Mouse (Mus musculus) mature B cell (primary cell): ENCODE data around the gene Pin1rt1.

Experiments
- in situ Hi-C: fragments of 300-500 bp; cut with MboI; formaldehyde crosslinking; loops from 2 replicates; pipeline ENCODE4 v1.14.3; 2019

The Pin1rt1 gene

DNA sequence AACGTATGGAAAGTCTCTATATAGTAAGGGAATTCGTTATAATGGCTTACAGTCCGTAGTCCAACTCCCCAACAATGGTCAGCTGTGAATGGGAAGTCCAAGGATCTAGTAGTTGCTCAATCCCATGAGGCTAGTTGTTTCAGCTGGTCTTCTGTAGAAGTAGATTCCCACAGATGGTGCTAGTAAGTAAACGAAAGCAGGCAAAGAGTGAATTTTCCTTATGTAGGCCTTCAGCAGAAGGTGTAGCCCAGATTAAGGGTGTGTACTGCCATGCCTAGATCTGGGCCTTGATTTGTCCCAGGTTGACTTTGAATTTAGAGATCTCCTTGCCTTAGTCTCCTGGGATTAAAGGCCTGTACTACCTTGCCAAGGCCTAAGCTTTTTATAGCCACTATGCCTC lies at the start of gene Pin1rt1:
TSS of gene Pin1rt1 (minus strand) at position 101 of the 400 bp plus-strand sequence.
- in situ Hi-C loops: no loop called here

DNA sequence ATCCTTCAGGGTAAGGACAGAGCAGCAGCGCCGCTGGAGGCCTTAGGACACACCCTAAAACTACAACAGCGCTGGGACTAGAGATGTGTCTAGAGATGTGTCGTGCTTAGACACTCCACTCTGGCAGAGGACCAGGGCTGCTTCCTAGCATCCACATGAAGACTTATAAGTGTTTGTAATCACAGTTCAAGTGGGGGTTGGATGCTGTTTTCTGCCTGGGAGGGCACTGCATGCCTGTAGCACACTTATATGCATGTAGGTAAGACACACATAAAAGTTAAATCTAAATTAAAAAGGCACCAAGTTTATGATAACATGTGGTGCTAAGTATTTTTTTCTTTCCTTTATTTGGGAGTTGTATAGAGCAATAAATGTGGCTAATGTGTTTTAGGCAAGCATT lies 47.8 kb upstream of the Pin1rt1 start:
- in situ Hi-C loops: no loop called here

DNA sequence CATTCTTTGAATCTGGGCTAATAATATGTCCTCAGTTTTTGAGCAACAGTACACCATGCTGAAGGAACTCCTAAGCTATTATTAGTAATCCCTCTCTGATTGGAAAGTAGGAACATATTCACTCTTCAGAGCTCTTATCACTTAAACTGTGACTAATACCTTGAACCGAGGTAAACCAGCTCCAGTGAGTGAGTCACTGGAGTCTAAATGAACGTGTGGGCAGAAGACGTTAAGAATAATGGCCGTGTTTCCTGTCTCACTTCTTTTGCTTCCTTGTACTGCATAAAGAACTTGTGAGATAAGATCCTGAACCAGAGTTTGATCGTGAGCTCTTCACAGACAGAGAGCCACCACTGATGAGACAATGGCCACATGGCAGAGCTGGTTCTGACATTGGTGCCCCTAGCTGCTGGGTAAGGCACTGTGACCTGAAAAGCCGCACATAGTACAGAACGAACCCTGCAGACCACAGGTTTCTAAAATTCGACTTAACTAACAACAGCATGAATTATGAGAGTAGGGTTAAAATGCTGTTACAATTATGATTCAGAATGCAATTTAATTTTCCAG lies 47.0 kb upstream of the Pin1rt1 start:
- in situ Hi-C loops: no loop called here

DNA sequence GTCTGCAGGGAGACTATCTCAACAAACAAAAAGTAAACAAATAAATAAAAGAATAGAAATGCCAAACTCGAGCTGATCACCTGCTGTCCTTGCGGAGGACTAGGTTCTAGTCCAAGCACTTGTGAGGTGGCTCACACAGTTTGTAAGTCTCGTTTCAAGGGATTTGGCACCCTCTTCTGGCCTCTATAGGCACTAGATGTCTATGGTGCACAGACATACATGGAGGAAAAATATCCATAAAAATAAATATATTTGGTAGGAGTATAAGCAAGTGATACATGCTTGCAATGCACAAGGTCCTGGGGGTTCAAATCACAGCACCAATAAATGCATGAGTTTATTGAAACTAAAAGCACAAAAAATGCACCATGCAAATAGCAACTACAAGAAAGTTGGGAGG lies 34.4 kb upstream of the Pin1rt1 start:
- in situ Hi-C loops: no loop called here

DNA sequence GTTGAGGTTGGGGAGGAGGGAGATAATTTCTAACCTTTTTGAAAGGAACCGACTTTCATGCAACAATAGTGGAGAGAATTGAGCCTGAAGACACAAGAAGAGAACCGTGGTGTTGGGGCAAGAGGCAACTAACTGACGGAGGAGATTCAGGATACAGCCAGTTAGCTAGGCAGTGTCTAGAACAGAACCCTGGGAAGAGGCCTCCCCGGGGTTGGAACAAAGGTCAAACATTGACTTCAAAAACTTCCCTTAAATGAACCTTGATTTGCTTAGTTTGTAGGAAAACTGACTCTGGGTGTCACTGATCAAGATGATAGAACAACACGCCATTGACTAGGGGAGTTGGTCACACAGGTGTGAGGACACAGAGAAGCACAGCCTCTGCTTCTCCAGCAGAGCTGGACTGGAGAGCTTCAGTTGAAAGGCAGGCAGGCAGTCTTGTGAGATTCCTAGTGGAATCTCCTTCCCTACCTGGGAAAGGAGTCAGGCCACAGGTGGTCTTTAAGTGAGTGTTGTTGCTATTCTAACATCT lies 32.5 kb upstream of the Pin1rt1 start:
- in situ Hi-C loops: no loop called here

DNA sequence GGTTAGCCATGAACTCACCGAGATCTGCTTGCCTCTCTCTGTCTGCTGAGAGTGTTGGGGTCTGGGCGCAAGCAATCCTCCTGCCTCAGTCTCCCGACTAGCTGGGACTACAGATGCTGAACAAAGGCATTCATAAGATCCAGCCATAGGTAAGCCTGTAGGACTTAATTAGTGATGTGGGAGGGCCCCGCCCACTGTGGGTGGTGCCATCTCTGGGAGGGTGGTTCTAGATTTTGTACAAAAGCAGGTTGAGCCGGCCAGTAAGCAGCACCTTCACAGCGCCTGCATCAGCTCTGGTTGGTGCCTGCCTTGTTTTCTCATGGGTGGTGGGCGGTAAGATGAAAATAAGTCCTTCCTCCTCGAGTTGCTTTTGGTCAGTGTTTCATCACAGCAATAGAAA lies 30.1 kb upstream of the Pin1rt1 start:
- in situ Hi-C loops: no loop called here

DNA sequence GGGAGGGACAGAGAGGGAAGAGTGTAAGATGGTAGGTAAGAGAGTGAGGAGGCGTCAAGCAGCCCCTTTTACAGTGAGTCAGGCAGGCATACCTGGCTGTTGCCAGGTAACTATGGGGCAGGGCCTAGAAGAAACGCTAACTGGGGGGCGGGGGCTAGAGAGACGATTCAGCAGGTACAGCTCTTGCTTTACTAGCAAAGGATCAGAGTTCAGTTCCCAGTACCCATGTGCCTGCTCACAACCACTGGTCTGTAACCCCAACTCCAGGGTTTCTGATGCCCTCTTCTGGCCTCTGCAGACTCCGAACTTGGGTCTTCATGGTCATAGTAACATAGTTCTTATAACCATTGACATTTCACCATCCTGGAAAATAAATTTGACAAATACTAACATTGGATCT lies 27.8 kb upstream of the Pin1rt1 start:
- in situ Hi-C loops: no loop called here

DNA sequence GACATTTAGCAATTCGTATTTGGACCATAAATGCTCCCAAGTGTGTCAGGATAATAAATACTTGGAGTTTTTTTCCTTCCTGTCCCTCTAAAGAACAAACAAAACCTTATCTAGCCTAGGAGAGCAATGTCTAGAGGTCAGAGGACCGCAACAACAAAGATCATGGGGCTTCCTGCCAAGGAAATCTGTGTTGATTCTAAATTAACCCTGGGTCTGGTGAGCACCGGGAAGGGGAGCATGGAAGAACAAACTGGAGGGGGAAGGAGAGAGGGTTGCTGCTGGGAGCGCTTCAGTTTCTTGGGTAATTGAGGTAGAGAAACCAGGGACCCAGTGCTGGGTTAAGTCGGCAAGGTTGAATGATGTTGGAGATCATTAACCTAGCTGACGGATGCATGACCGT lies 27.0 kb upstream of the Pin1rt1 start:
- in situ Hi-C loops: no loop called here

DNA sequence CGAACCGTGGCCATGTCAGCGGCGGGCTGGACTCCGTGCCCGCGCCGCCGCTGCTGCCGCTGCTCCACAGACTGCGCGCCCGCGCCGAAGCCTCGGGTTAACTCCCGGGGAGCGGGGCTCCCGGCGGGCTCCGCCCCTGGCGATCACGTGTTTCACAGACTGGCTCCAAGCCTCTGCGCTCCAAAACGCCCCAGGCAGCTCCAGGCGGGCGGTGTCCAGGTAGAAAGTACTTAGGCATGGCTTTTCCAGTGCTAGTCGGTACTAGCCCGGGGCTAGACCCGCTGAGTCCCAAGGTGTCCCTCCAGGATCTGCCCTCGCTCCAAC lies 26.5 kb upstream of the Pin1rt1 start, which contains the start of gene Depdc7:
TSS of gene Depdc7 (minus strand) at position 138 of the 324 bp plus-strand sequence.
- in situ Hi-C loops: no loop called here

DNA sequence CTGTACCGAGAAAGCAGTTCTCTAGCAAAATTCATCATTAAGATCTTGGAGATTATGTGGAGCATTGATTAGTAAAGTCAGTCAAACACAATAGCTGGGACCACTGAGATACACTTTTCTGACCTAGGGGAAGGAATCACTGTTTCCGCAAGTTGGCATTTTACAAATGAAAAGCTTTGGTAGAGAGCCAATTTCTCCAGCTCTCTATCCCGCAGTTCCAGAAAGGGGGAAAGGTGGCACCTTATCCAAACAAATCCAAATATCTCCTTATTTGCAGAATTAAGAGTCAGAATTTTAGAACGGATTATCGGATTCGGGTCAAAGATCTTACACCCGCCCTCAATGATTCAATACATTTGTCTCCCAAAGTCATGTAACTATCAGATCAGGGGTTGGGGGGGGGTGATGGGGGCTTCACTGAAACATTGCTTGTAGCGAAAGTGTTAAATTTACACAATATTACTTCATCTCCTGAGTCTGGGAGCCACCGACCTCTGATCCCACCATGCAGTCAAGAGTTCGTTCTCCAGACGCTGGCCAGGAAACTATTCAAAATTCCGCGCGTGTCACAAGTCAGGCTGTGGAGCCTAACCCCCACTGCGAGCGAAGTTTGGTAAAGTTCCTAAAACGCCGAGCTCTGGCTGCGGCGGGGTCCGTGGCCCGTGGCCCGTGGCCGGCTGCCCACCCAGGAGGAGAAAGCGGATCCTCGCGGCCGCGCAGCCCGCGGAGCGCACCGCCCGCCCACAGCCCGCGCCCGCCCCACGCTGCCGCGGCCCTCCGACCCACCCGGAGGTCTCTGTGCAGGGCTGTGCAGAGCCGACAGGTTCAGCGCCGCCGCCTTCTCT lies 25.9 kb upstream of the Pin1rt1 start:
- in situ Hi-C loops: no loop called here

DNA sequence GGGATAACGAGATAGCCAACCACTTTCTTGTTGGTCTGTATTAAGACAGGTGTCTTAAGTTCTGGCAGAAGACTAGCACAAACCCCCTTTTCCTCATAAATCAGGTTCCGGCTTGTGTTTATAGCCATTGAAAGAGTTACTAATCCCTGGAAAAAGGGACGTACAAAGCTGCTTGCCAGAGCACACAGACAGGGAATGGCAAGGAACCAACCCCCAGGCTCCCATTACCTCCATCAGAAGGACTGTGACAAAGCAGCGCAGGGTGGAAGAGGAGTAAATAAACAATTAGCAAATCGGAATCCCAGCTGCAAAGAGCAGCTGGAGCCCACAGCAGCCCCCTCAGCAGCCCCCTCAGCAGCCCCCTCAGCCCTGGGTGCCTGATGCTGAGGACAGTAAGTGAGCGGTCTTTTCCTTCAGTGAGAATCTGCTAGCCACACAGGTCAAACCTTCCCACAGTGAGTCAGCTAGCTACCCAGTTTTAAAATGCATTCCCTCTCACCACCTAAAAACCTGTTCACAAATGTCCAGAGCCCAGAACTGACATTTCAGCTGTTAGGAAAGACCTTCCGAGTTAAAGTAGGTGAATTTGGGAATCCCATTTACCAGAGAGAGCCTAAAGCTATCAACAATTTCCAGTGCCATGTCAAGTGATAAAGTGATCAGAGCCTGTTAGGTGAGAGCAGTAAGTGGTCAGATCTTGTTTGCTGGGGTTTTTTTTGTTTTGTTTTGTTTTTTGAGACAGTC lies 25.0 kb upstream of the Pin1rt1 start:
- in situ Hi-C loops: no loop called here

DNA sequence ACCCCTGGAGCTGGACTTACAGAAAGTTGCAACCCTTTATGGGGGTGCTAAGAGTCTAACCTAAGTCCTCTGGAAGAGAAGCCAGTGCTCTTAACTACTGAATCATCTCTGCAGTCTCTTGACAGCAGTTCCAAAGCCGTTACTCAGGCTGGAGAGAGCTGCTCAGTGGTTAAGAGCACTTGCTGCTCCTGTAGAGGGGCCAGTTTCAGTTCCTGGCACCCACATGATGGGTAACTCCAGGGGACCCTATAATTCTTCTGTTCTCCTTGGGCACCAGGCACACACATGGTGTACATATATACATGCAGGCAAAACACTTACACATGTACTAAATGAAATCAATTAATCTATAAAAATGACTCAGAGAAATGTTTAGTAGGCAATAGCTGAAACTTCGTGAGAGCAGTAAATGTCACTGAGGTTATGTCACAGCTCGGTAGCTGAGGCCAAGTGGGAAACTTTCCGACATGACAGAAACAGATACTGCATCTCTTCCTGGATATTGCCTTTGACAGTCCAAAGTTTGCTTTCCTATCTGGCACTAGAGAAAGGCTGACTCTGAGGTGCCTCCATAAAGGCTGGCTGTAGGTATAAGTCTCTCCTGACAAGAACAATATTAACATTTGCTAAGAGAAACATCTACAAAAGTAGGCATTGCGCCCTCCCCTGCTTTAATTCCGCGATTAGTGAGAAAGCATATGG lies 24.2 kb upstream of the Pin1rt1 start:
- in situ Hi-C loops: no loop called here

DNA sequence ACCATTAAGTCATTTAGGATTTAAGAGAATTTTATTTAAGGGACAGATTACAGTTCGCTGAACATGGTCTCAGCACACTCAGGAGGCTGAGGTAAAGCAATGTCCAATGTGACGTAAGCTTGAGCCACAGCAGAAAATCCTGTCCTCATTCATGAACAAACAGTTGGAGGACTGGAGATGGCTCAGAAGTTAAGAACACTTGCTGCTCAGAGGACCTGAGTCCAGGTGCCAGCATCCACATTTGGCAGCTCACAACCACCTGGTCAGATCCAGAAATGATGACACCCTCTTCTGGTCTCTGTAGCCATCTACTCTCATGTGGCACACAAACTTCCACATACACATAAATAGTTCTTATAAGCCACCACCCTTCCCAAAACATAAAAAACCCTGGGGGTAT lies 23.5 kb upstream of the Pin1rt1 start:
- in situ Hi-C loops: no loop called here

DNA sequence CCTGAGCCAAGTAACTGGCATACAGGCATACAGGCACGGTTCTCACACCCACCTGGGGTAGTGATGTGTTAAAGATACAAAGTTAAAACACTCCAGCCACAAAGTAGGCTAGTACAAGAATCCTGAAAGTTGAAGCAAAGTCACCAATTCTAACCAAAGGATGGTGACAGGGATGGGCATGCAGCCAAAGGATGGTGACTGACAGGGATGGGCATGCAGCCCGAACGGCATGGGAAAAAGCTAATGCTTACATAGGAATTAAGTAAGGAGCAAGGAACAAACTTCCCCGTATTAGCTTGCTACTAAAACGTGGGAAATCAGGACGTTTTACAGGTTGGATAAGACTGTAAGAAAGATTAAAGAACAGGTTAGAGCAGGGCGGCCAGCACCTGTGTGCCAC lies 20.1 kb upstream of the Pin1rt1 start:
- in situ Hi-C loops: no loop called here

DNA sequence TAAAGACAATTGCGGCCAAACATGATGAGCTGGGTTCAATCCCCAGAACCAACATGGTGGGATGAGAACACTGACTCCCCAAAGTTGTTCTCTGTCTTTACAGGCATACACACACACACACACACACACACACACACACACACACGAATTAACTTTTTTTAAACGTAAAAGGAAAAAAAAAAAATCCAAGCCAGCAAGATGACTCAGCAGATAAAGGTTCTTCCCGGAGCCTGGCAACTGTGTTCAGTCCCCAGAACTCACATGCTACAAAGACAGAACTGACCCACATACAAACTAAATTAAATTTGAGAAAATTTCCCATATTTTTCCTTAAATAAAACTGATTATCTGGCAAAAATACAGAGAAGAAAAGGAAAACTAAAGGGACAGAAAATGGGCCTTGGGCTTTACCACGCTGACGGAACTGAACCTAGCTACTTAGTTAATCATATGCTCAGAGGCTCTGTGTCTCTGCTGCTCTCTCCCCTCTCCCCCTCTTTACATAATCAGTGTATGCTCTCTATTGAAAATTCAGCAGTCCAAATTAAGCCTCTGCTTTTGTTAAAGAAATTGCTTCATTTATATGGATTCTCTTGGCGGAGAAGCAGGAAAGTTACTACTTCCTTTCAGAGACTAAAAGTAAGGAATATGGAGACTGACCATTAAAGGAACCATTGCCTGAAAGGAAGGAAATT lies 16.5 kb upstream of the Pin1rt1 start:
- in situ Hi-C loops: no loop called here

DNA sequence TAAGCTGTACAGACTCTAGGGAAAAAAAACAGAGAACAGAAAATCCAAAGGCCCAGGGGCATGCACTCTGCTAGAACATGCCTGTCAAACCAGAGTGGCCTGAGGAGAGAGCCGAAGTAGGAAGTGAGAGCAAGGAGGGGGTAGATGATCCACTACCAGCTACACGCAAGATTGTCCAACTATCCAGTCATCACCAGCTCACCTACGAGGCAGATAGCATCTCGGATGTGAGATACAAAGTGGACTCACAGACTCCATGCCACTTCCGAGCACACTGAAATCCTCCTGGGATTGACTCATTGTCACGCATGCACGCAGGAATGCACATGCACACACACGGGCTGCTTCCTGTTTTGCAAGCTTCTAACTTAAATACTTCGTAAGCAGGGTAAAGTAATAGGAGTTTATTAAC lies 15.9 kb upstream of the Pin1rt1 start:
- in situ Hi-C loops: no loop called here

DNA sequence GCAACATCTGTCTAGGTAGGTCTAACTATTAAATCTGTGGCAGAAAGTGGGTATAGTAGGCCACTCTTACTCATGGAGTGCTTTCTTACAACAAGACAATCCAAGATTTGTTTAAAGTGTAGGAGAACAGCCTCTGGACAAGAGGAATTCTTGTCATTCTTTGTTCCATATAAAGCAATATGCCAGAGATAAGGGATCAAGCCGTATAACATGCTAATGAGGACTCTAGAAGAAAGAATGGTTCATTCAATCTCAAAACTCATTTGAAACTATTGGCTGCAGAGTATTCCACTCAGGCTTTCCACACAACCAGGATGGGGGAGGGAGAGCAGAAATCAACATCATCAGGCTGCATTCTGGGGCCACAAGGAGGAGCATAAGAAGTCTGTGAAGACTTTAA lies 11.2 kb upstream of the Pin1rt1 start:
- in situ Hi-C loops: no loop called here

DNA sequence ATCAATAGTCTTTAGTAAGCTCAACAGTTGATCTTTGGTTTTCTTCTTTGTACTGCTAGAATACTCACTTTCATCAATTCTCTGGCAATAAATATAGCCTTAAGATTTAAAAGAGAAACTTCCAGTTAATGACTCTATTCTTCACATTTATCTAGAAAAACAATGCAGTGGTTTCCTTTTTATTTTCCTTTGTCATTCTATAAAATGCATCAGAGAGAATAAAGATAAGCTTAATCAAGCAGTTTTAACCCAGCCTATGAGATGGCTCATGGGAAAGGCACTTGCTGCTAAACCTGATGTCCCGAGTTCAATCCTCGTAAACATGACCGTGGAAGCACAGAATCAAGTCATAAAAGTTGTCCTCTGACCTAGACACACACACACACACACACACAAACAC lies 5.8 kb upstream of the Pin1rt1 start:
- in situ Hi-C loops: no loop called here

DNA sequence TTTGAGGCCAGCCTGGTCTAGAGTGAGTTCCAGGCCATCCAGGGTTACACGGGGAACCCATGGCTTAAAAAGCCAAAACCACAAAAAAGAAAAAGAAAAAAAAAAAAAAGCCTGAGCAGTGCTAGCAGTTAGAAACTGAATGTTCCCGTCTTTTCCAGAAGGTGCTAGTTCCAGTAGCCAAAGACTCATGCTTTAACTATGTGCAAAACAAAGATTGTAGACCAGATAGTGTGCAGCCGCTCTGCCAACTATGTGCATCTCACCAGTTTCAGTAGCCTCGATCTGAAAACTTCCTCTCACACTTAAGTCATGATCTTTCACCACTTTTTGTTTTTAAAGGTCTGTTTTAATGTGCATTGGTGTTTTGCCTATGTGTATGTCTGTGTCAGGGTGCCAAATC lies 1.6 kb upstream of the Pin1rt1 start:
- in situ Hi-C loops: no loop called here

DNA sequence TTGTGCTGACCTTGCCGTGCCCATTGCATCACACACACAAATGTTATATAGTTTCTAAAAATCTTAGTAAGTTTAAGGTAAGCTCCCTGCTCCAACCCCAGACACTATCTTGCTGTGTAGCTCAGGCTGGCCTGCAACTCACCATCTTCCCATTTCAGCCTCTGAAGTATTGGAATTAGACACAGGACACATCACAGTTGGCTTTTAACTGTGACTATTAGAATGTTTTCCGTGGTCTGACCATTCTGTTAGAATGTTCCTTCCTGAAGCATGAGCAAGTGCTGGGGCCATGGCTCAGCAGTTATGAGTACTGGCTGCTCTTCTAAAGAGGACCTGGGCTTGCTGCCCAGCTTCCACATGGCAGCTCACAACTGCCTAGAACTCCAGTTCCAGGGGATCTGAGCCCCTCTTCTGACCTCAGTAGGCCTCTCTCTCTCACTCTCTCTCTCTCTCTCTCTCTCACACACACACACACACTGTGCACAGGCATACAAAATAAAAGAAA lies 1.1 kb upstream of the Pin1rt1 start:
- in situ Hi-C loops: no loop called here

DNA sequence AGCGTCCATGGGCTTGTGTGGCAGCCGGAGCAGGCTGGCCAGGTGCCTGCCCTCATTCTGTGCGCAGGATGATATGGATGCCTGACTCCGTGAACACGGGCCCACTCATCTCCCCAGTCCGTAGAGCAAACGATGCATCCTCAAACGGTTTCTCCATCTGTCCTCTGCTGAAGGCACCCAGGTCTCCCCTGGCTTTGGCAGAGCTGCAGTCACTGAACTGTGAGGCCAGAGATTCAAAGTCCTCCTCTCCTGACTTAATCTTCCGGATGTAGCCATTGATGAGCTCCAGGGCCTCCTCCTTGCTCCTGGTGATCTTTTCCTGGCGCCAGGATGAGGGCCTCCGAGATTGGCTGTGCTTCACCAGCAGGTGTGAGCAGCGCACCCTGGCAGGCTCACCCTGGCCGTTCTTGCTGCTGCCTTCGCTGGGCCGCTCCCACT lies 1.9 kb downstream of the Pin1rt1 start:
- in situ Hi-C loops: no loop called here

DNA sequence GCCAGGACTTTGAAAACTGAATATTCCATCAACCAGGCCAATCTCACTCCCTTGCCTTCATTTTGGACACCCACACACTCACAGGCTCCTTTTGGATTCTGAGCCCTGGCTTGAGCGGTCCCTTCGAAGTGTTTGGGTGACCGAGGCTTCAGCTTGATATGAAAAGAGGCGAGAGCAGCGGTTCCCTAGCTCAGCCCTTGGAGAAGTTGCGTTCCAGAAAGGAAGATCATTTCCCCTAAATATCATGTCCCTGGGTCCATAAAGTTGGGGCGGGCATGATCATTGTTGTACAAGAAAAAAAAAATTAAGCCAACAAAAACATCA lies 3.7 kb downstream of the Pin1rt1 start:
- in situ Hi-C loops: no loop called here
